Comparison of ENCODE assay signal across 26 mouse cellular contexts in genomic region chr15:52242890-52243289, GRCm38 (mm10).
DNase-seq lines count a peak whose midpoint lies in the region; ATAC-seq and TF ChIP-seq lines count a peak whose summit lies in the region.
"Had no signal": no experiment of that assay in that cellular context is flagged by ENCODE, and none has a peak within 500 bp of the region (broad histone marks: within the 10 kb centered on the region; RNA-seq: fewer than 3 reads in every experiment).

No protein-coding gene starts in this region.

- H3K4me1 ChIP-seq in forebrain, embryonic 14.5 days (ENCODE audit: control insufficient read depth, insufficient read depth, low read length), result no peaks in the 10 kb centered on the region; the same call in 1 of the 2 replicates
- H3K4me1 ChIP-seq in forebrain, embryonic 15.5 days, result no peaks in the 10 kb centered on the region
- H3K4me1 ChIP-seq in midbrain, embryonic 16.5 days (ENCODE audit: control insufficient read depth, insufficient read depth, low read length), result no peaks in the 10 kb centered on the region
- H3K4me1 ChIP-seq in midbrain, postnatal 0 days (ENCODE audit: insufficient read depth, low read length), result no peaks in the 10 kb centered on the region
- H3K4me1 ChIP-seq: embryonic facial prominence, embryonic 13.5 days; forebrain, embryonic 12.5 days; liver, embryonic 12.5 days; neural tube, embryonic 15.5 days had no signal

- intact Hi-C loops in left cerebral cortex, postnatal 10 days (cut with DNase I), result no loop called here

- no peaks in the 10 kb centered on the region for H3K36me3 ChIP-seq in forebrain, embryonic 14.5 days (ENCODE audit: control insufficient read depth, insufficient read depth, low read length)
- H3K36me3 ChIP-seq in forebrain, embryonic 15.5 days, result no peaks in the 10 kb centered on the region
- no peaks in the 10 kb centered on the region for H3K36me3 ChIP-seq in midbrain, embryonic 16.5 days (ENCODE audit: control insufficient read depth, insufficient read depth, low read length)
- H3K36me3 ChIP-seq in midbrain, postnatal 0 days (ENCODE audit: insufficient read depth, low read length), result no peaks in the 10 kb centered on the region
- H3K36me3 ChIP-seq: embryonic facial prominence, embryonic 13.5 days; forebrain, embryonic 12.5 days; liver, embryonic 12.5 days; neural tube, embryonic 15.5 days had no signal

- ATAC-seq in forebrain, embryonic 14.5 days, result peak; percentile 63
- no peak for ATAC-seq in forebrain, embryonic 15.5 days (replicated peaks)
- peak; percentile 60; the same call in 1 of the 2 replicates for ATAC-seq in midbrain, embryonic 16.5 days
- ATAC-seq in midbrain, postnatal 0 days (ENCODE audit: low FRiP score), result no peak
- no peak for ATAC-seq in granulocyte monocyte progenitor cell, adult 5-6 weeks (replicated peaks; ENCODE audit: poor library complexity, severe bottlenecking)
- ATAC-seq: intestine, embryonic 16.5 days; liver, embryonic 12.5 days had no signal

- no peak overlapping the region for H3K4me3 ChIP-seq in forebrain, embryonic 14.5 days (ENCODE audit: low read depth, low read length)
- no peak overlapping the region for H3K4me3 ChIP-seq in forebrain, embryonic 15.5 days
- no peak overlapping the region for H3K4me3 ChIP-seq in midbrain, embryonic 16.5 days (ENCODE audit: low read depth, low read length)
- H3K4me3 ChIP-seq in midbrain, postnatal 0 days (ENCODE audit: low read depth, low read length), result no peak overlapping the region
- H3K4me3 ChIP-seq: embryonic facial prominence, embryonic 13.5 days; forebrain, embryonic 12.5 days; gastrocnemius, adult 2 months; liver, embryonic 12.5 days; neural tube, embryonic 15.5 days had no signal

- no peaks in the 10 kb centered on the region for H3K9me3 ChIP-seq in forebrain, embryonic 14.5 days (replicated peaks; ENCODE audit: control insufficient read depth, low read length)
- no peaks in the 10 kb centered on the region for H3K9me3 ChIP-seq in forebrain, embryonic 15.5 days
- no peaks in the 10 kb centered on the region for H3K9me3 ChIP-seq in midbrain, embryonic 16.5 days (replicated peaks; ENCODE audit: control insufficient read depth, low read length, poor library complexity, severe bottlenecking)
- no peaks in the 10 kb centered on the region for H3K9me3 ChIP-seq in midbrain, postnatal 0 days (ENCODE audit: low read length)
- H3K9me3 ChIP-seq: embryonic facial prominence, embryonic 13.5 days; forebrain, embryonic 12.5 days; liver, embryonic 12.5 days; neural tube, embryonic 15.5 days had no signal

- H3K27me3 ChIP-seq in forebrain, embryonic 14.5 days (replicated peaks; ENCODE audit: control insufficient read depth, insufficient read depth, low read length), result no peaks in the 10 kb centered on the region
- no peaks in the 10 kb centered on the region for H3K27me3 ChIP-seq in forebrain, embryonic 15.5 days
- no peaks in the 10 kb centered on the region for H3K27me3 ChIP-seq in midbrain, embryonic 16.5 days (ENCODE audit: control insufficient read depth, insufficient read depth, low read depth, low read length)
- no peaks in the 10 kb centered on the region for H3K27me3 ChIP-seq in midbrain, postnatal 0 days (ENCODE audit: insufficient read depth, low read length)
- H3K27me3 ChIP-seq: CH12.LX; embryonic facial prominence, embryonic 13.5 days; forebrain, embryonic 12.5 days; liver, embryonic 12.5 days; neural tube, embryonic 15.5 days had no signal

- DNase-seq in forebrain, embryonic 14.5 days (ENCODE audit: low spot score), result peak; percentile 47
- no peak for DNase-seq in midbrain, postnatal 0 days (ENCODE audit: low spot score)
- peak; percentile 2 for DNase-seq in brain, adult 2 months (ENCODE audit: low read depth, low spot score)
- DNase-seq in left cerebral cortex, postnatal 10 days (ENCODE audit: extremely low spot score in 1 of 2, low spot score in 2 of 2), result no peak
- DNase-seq: adrenal gland, postnatal 10 days; cerebellum, adult 11-12 months; cerebellum, postnatal 10 days; gastrocnemius, adult 2 months; heart, postnatal 14 days; kidney, adult 8-10 months; kidney, postnatal 4 days; left cerebral cortex, postnatal 4 days; lung, adult 18-20 months; lung, postnatal 10 days; spleen, adult 18-20 months; thymus, postnatal 14 days had no signal

- H3K9ac ChIP-seq in forebrain, embryonic 14.5 days (ENCODE audit: low read length), result no peak overlapping the region
- H3K9ac ChIP-seq in forebrain, embryonic 15.5 days (replicated peaks), result no peak overlapping the region
- no peak overlapping the region for H3K9ac ChIP-seq in midbrain, embryonic 16.5 days (ENCODE audit: low read depth, low read length)
- no peak overlapping the region for H3K9ac ChIP-seq in midbrain, postnatal 0 days (replicated peaks; ENCODE audit: low read length, poor library complexity, severe bottlenecking)
- H3K9ac ChIP-seq: embryonic facial prominence, embryonic 13.5 days; forebrain, embryonic 12.5 days; liver, embryonic 12.5 days; neural tube, embryonic 15.5 days had no signal

- no peak for TF ChIP-seq CTCF in midbrain, postnatal 0 days (IDR thresholded peaks at IDR 0.05)

- no peak overlapping the region for H3K4me2 ChIP-seq in forebrain, embryonic 14.5 days (ENCODE audit: low read length)
- H3K4me2 ChIP-seq in forebrain, embryonic 15.5 days (replicated peaks), result no peak overlapping the region
- no peak overlapping the region for H3K4me2 ChIP-seq in midbrain, embryonic 16.5 days (ENCODE audit: low read length)
- H3K4me2 ChIP-seq in midbrain, postnatal 0 days (ENCODE audit: low read depth, low read length, poor library complexity, severe bottlenecking), result no peak overlapping the region
- H3K4me2 ChIP-seq: embryonic facial prominence, embryonic 13.5 days; forebrain, embryonic 12.5 days; liver, embryonic 12.5 days; neural tube, embryonic 15.5 days had no signal

- 41% methylated on average over 1 of the region's 1 CpGs for WGBS in forebrain, embryonic 14.5 days
- WGBS in forebrain, embryonic 15.5 days, result 47% methylated on average over 1 of the region's 1 CpGs
- 78% methylated on average over 1 of the region's 1 CpGs for WGBS in midbrain, embryonic 16.5 days
- 63% methylated on average over 1 of the region's 1 CpGs for WGBS in midbrain, postnatal 0 days

- no peak overlapping the region for H3K27ac ChIP-seq in forebrain, embryonic 14.5 days (ENCODE audit: low read depth, low read length)
- no peak overlapping the region for H3K27ac ChIP-seq in forebrain, embryonic 15.5 days (replicated peaks)
- H3K27ac ChIP-seq in midbrain, embryonic 16.5 days (ENCODE audit: low read length), result no peak overlapping the region
- no peak overlapping the region for H3K27ac ChIP-seq in midbrain, postnatal 0 days (ENCODE audit: low read depth, low read length)
- H3K27ac ChIP-seq: embryonic facial prominence, embryonic 13.5 days; forebrain, embryonic 12.5 days; gastrocnemius, adult 2 months; kidney, postnatal 0 days; liver, embryonic 12.5 days; neural tube, embryonic 15.5 days had no signal

Comparison
In these comparisons a context has a peak if more than half of its experiments do, and no peak if none do; other contexts are left out.
1. ATAC-seq: peak in forebrain, embryonic 14.5 days (single experiment) and midbrain, embryonic 16.5 days (single experiment); none in forebrain, embryonic 15.5 days (single experiment), midbrain, postnatal 0 days (single experiment) and granulocyte monocyte progenitor cell, adult 5-6 weeks (single experiment).
2. DNase-seq: peak in forebrain, embryonic 14.5 days (single experiment) and brain, adult 2 months (single experiment); none in midbrain, postnatal 0 days (single experiment) and left cerebral cortex, postnatal 10 days (0 of 2).